Mouse (Mus musculus) C2C12 (cell line): ENCODE measurements at regions not wholly inside any gene's neighbourhood (a gene's known extent, or its start where the extent isn't known, plus 50 kb on each side); places are given as distances from the start of the nearest gene placed in this dataset.

Experiments used
- CTCF ChIP-seq: IDR thresholded peaks from one replicate; pipeline ENCODE4 v1.5.1; 2011; ENCODE audit not compliant: control insufficient read depth, insufficient read depth, insufficient read length
- FOSL1 ChIP-seq: IDR thresholded peaks from one replicate; pipeline ENCODE4 v1.8.0; 2011; ENCODE audit warnings: mild to moderate bottlenecking, low read length; ENCODE audit not compliant: poor library complexity, insufficient read depth, severe bottlenecking
- MAX ChIP-seq: IDR thresholded peaks from one replicate; pipeline ENCODE4 v1.6.1; 2011; ENCODE audit warnings: mild to moderate bottlenecking, control low read depth
- MYOG ChIP-seq: IDR thresholded peaks from one replicate; pipeline ENCODE4 v1.6.1; 2011; ENCODE audit not compliant: control insufficient read depth, insufficient read length; ENCODE audit errors: extremely low read depth
- USF1 ChIP-seq: IDR thresholded peaks from one replicate; pipeline ENCODE4 v1.6.1; 2011; ENCODE audit warnings: low read depth, mild to moderate bottlenecking, control low read depth, moderate library complexity

DNA sequence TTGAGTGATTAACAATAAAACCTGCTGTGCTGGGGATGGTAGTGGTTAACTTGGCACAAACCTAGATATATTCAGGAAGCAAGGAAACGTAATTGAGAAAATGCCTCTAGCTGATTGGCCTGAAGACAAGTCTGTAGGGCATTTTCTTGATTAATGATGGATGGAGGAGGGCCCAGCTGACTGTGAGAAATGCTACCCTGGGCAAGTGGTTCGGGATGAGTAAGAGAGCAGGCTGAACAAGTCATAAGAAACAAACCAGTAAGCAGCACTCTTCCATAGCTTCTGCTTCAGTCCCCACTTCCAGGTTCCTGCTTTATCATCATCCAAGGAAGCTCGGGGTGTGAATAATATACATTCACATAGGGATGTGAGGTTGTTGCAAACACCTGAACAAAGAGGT is 262.6 kb downstream of the Bckdhb start:
- TF ChIP-seq MAX (no peak), CTCF (no peak), USF1 (no peak), FOSL1 (no peak), MYOG (no peak)
